Mouse (Mus musculus) kidney, adult 2 months (tissue): ENCODE measurements at regions not wholly inside any gene's neighbourhood (a gene's known extent, or its start where the extent isn't known, plus 50 kb on each side); places are given as distances from the start of the nearest gene placed in this dataset.

Source experiments
- DNase-seq: peaks from one replicate; pipeline ENCODE4 v3.0.0; 2021
- H3K27ac ChIP-seq: fragments of 200-500 bp; 2 replicates; pipeline ENCODE4 v1.5.1; 2012; ENCODE audit warnings: low read depth, low read length, control low read depth, inconsistent platforms; ENCODE audit not compliant: insufficient read depth
- H3K27me3 ChIP-seq: fragments of 200-500 bp; replicated peaks from 2 replicates; pipeline ENCODE4 v1.6.1; 2012; ENCODE audit warnings: mild to moderate bottlenecking, moderate library complexity, low read length, inconsistent platforms; ENCODE audit not compliant: control insufficient read depth, insufficient read depth
- H3K36me3 ChIP-seq: fragments of 200-500 bp; 2 replicates; pipeline ENCODE4 v1.6.1; 2012; ENCODE audit warnings: mild to moderate bottlenecking, moderate library complexity, low read length, inconsistent platforms; ENCODE audit not compliant: control insufficient read depth, insufficient read depth
- H3K4me1 ChIP-seq: fragments of 200-500 bp; 2 replicates; pipeline ENCODE4 v1.6.1; 2011; ENCODE audit warnings: low read length; ENCODE audit not compliant: control insufficient read depth, insufficient read depth
- H3K4me3 ChIP-seq: fragments of 200-500 bp; 2 replicates; pipeline ENCODE4 v1.5.1; 2011; ENCODE audit warnings: mild to moderate bottlenecking, low read depth, low read length, control low read depth; ENCODE audit not compliant: insufficient read depth
- CTCF ChIP-seq: fragments of 200-500 bp; conservative IDR thresholded peaks from 2 replicates; pipeline ENCODE4 v1.5.1; 2011; ENCODE audit warnings: low read depth, mild to moderate bottlenecking, control low read depth, low read length, moderate library complexity, mixed read lengths; ENCODE audit not compliant: insufficient read depth, insufficient read length
- POLR2A ChIP-seq: fragments of 200-500 bp; IDR thresholded peaks from one replicate; pipeline ENCODE4 v1.6.1; 2011; ENCODE audit warnings: low read depth, low read length, control low read depth
- WGBS: fragments of 180-500 bp; shearing (Covaris S2); methylation state at CpG from one replicate; pipeline ENCODE4 v1.1.7; 2018; 5-methylcytosine and 5-hydroxymethylcytosine counted together

DNA sequence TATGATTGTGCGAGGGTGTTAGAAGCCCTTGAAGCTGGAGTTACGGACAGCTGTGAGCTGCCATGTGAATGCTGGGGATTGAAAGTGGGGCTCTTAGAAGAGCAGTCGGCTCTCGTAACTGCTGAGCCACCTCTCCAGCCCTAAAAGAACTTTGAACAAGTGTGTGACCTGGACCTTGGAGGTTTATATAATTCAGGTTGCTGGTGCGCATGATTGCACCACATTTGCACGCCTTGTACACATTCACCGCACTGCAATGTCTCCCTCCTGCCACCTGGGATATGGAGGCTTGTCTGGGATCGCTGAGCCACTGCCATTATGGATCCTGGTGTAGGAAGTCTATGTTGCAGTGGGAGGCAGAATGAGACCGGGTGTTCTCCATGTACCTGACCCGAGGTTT, 73.6 kb upstream of the Sox4 start:
- Histone ChIP-seq H3K4me1 (no peaks in the 10 kb centered on the region), H3K27ac (no peak overlapping the region), H3K36me3 (no peaks in the 10 kb centered on the region), H3K4me3 (no peak overlapping the region), H3K27me3 (no peaks in the 10 kb centered on the region)
- peak; percentile 65 for DNase-seq
- TF ChIP-seq POLR2A (no peak), CTCF (no peak)
- 91% methylated on average over 10 of the region's 10 CpGs for WGBS

DNA sequence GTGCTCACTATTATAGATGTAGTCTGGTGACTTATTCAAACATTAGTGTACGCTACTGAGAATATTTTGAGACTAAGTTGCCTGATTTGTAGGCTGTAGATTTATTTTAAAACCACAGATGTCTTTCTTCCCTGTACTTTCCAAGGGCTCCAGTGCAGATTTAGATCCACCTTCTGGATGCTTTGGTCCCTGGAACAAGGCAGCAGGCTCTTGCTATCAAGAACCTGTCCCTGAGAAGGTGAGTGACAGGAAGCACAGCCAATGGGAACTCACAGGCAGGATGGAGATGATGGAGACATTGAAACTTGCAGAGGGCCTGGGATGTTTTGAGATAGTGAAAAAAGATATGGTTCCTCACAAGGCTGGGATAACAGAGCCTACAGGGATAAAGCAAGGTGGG, 70.0 kb upstream of the Sox4 start:
- H3K4me1 ChIP-seq = no peaks in the 10 kb centered on the region
- no peaks in the 10 kb centered on the region for H3K36me3 ChIP-seq
- H3K4me3 ChIP-seq = no peak overlapping the region
- TF ChIP-seq POLR2A (no peak), CTCF (no peak)
- DNase-seq = no peak
- no peak overlapping the region for H3K27ac ChIP-seq
- 84% methylated on average over 1 of the region's 1 CpGs for WGBS
- H3K27me3 ChIP-seq = no peaks in the 10 kb centered on the region

DNA sequence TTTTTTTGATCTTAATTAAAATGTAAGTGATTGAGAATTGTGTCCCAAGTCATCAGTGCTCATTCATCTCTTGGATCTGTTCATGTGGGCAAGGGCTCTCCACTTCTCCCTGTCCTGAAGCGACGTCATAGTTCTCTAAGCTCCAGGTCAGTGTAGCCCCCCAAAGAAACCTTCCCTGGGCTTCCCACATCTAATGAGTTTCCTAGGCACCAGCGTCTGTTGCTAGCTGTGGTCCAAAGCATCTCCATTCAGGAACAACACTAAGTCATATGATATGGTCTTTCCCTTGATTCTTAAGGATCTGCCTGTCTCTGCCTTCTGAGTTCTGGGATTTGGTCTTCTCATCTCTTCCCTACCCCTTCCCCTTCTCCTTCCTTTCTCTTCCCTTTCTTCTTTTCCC, 66.3 kb upstream of the Sox4 start:
- DNase-seq = no peak
- TF ChIP-seq CTCF (no peak), POLR2A (no peak)
- Histone ChIP-seq H3K4me3 (no peak overlapping the region), H3K4me1 (no peaks in the 10 kb centered on the region), H3K27ac (no peak overlapping the region), H3K27me3 (no peaks in the 10 kb centered on the region), H3K36me3 (no peaks in the 10 kb centered on the region)
- WGBS = 94% methylated on average over 3 of the region's 3 CpGs

DNA sequence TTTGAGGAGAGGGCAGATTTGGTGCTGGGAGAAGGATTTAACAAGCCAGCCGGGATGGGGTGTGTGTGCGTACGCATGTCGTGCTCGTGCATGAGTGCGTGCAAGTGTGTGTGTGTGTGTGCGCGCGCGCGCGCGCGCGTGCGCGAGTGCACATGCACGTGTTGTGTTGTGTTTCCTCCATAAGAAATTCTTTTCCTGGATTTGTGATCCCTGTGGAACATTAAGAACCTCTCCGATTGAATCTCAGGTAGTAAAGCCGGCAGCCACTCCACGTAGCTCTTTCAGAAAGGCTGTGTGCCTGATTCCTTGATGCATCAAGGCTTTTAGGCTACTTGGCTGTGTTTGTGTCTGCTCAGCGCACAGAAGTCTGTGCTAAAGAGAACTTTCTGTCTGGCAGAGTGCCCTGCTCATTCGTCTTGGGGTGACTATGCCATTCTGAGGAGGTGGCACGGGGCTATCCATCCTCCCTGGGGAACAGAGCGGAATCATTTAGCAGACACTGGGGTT, 62.7 kb upstream of the Sox4 start:
- Histone ChIP-seq H3K4me1 (no peaks in the 10 kb centered on the region), H3K27me3 (no peaks in the 10 kb centered on the region), H3K4me3 (no peak overlapping the region), H3K36me3 (no peaks in the 10 kb centered on the region), H3K27ac (no peak overlapping the region)
- TF ChIP-seq POLR2A = no peak
- DNase-seq = no peak
- 87% methylated on average over 25 of the region's 25 CpGs for WGBS

- H3K4me3 ChIP-seq = no peak overlapping the region
- H3K4me1 ChIP-seq = no peaks in the 10 kb centered on the region
- H3K27ac ChIP-seq = no peak overlapping the region
- TF ChIP-seq CTCF = no peak
- TF ChIP-seq POLR2A = no peak
- H3K27me3 ChIP-seq = no peaks in the 10 kb centered on the region
- WGBS = 64% methylated on average over 9 of the region's 9 CpGs
- no peaks in the 10 kb centered on the region for H3K36me3 ChIP-seq
- no peak for DNase-seq
Measured at GRCm38 (mm10) chr13:29015605-29015994, 62.1 kb upstream of the Sox4 start.

DNA sequence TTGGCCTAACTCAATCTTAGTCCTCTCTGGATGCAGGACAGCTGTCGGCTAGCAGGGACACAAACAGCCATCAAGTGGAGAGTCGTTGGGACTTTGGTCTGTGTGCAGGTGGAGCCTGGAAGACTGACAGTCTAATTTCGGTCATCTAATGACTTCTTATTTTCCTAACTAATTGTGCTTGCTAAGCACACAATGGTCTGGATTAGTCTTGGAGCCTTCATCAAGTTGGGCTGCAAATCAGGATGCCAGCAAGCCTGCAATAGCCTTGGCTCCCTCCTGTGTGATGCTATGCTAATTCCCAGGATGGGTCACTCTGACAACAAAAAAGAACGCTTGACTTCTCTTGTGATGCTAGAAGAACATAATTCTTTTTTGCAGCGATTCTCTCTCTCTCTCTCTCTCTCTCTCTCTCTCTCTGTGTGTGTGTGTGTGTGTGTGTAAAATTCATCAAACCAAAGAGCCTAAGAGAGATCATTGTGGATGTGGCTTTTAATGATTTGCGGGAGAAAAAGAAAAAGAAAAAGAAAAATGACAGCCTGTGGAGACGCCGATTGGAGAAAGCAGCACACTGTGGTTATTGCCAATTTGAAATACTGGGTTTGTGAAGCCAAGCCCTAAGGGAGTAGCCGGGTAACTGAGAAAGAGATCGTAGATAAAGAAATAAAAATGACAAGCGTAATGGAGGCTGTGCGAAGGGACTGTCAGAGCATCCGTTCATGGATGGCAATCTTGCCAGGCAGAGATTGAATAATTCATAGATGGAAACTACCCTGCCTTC, 61.5 kb upstream of the Sox4 start:
- H3K27me3 ChIP-seq = no peaks in the 10 kb centered on the region
- H3K36me3 ChIP-seq = no peaks in the 10 kb centered on the region
- H3K4me1 ChIP-seq = no peaks in the 10 kb centered on the region
- TF ChIP-seq CTCF = no peak
- TF ChIP-seq POLR2A = no peak
- H3K4me3 ChIP-seq = no peak overlapping the region
- H3K27ac ChIP-seq = no peak overlapping the region
- WGBS = 34% methylated on average over 13 of the region's 13 CpGs
- no peak for DNase-seq

DNA sequence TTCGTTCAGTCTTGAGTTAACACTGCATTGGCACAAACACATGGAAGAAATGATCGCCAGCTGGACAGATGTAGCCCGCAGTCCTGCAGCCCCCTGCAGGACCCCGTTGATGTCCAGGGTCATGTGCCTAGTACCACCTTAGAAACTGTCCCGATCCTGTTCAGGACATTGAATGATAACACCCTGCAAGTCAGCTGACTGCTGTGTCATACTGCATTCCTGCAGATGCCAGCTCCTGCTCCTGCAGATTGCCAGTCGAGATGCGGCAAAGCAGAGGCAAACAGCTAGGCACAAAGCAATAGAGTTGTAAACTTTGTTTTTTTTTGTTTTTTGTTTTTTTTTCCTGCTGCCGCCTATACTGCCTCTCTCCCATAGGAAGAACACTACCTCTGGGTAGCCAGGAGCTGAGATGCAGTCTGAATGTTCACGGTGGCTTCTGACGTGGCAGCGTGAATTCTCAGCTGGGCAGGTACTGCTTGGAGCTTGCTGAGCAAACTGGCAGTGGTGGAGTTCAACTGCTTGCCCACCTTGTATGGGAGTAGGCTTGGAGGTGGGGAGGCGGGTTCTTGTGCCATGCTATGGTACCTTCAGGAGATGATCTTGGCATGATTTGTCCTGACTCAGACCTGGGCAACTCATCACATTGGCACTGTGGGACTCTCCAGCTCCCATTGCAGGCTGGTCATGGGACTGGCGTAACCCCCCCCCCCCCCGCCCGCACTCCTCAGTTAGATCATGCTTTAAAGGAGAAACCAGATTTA, 60.7 kb upstream of the Sox4 start:
- Histone ChIP-seq H3K36me3 (no peaks in the 10 kb centered on the region), H3K27ac (no peak overlapping the region), H3K4me3 (no peak overlapping the region), H3K4me1 (no peaks in the 10 kb centered on the region), H3K27me3 (no peaks in the 10 kb centered on the region)
- WGBS = 57% methylated on average over 15 of the region's 15 CpGs
- TF ChIP-seq POLR2A (no peak), CTCF (no peak)
- no peak for DNase-seq
